Mouse (Mus musculus) naive thymus-derived CD4-positive, alpha-beta T cell, adult 2 months (primary cell): ENCODE data around the gene Fgb.

Source experiments
- DNase-seq: peaks from one replicate; pipeline ENCODE4 v3.0.0-alpha.2; 2011; ENCODE audit warnings: low read depth

Gene Fgb

GRCm38 (mm10) chr3:83027546-83028251 is 22.0 kb downstream of the Fgb start:
- no peak for DNase-seq

- DNase-seq, result no peak
These were observed 24.0 kb downstream of the Fgb start, which contains the start of gene Fga for GRCm38 (mm10) chr3:83025475-83026301. TSS of gene Fga (plus strand) at chr3:83026076.

- no peak for DNase-seq
These were observed 24.6 kb downstream of the Fgb start for GRCm38 (mm10) chr3:83025036-83025435.

- no peak for DNase-seq
These were observed 28.5 kb downstream of the Fgb start for GRCm38 (mm10) chr3:83021176-83021575.

- DNase-seq, result no peak
These were observed 29.3 kb downstream of the Fgb start for GRCm38 (mm10) chr3:83020387-83020786.

- DNase-seq, result no peak
These were observed 33.4 kb downstream of the Fgb start for GRCm38 (mm10) chr3:83016236-83016635.

GRCm38 (mm10) chr3:83013951-83014350 is 35.7 kb downstream of the Fgb start:
- DNase-seq, result no peak

- no peak for DNase-seq
These were observed 37.0 kb downstream of the Fgb start for GRCm38 (mm10) chr3:83012636-83013035.

- no peak for DNase-seq
These were observed 38.1 kb downstream of the Fgb start for GRCm38 (mm10) chr3:83011565-83011964.

GRCm38 (mm10) chr3:83011136-83011535 is 38.5 kb downstream of the Fgb start:
- DNase-seq, result no peak

- DNase-seq, result no peak
These were observed 39.4 kb downstream of the Fgb start for GRCm38 (mm10) chr3:83010291-83010690.

GRCm38 (mm10) chr3:83007557-83007956 is 42.1 kb downstream of the Fgb start, which contains the start of gene Fgg:
TSS of gene Fgg (plus strand) at chr3:83007724.
- DNase-seq, result no peak

- no peak for DNase-seq
These were observed 44.9 kb downstream of the Fgb start for GRCm38 (mm10) chr3:83004801-83005200.

- DNase-seq, result no peak
These were observed 46.6 kb downstream of the Fgb start for GRCm38 (mm10) chr3:83003068-83003467.

- peak; percentile 60 for DNase-seq
These were observed 47.5 kb downstream of the Fgb start for GRCm38 (mm10) chr3:83002191-83002590.

- no peak for DNase-seq
These were observed 49.7 kb downstream of the Fgb start for GRCm38 (mm10) chr3:82999995-83000394.

- peak; percentile 75 for DNase-seq
These were observed 50.7 kb downstream of the Fgb start for GRCm38 (mm10) chr3:82998772-82999463.

- DNase-seq, result no peak
These were observed 53.0 kb downstream of the Fgb start for GRCm38 (mm10) chr3:82996656-82997055.

GRCm38 (mm10) chr3:82995368-82995767 is 54.3 kb downstream of the Fgb start:
- DNase-seq, result no peak

- DNase-seq, result no peak
These were observed 56.7 kb downstream of the Fgb start for GRCm38 (mm10) chr3:82992956-82993355.

- DNase-seq, result no peak
These were observed 57.7 kb downstream of the Fgb start for GRCm38 (mm10) chr3:82991963-82992362.
